In genomic region chr6:142706688-142707087, GRCm38 (mm10) we compare ENCODE assay signal across 15 mouse cellular contexts. TPM values are rescaled to one million over a fixed set of nuclear protein-coding genes. Genes with fewer than 3 reads are reported as not detected.
DNase-seq lines count a peak whose midpoint lies in the region; ATAC-seq and TF ChIP-seq lines count a peak whose summit lies in the region.
"Had no signal": no experiment of that assay in that cellular context is flagged by ENCODE, and none has a peak within 500 bp of the region (broad histone marks: within the 10 kb centered on the region; RNA-seq: fewer than 3 reads in every experiment).

No protein-coding gene starts in this region.

- no peak overlapping the region for H3K27ac ChIP-seq in intestine, postnatal 0 days (ENCODE audit: low read depth, low read length)
- H3K27ac ChIP-seq in intestine, embryonic 16.5 days (ENCODE audit: low read length): no peak overlapping the region
- H3K27ac ChIP-seq in testis, adult 2 months (ENCODE audit: control insufficient read depth, insufficient read depth, low read depth, low read length): no peak overlapping the region
- H3K27ac ChIP-seq: embryonic facial prominence, embryonic 10.5 days; heart, embryonic 15.5 days; liver, embryonic 13.5 days had no signal

- peak; percentile 37 for TF ChIP-seq CTCF in intestine, postnatal 0 days (IDR thresholded peaks at IDR 0.05; ENCODE audit: low read depth)
- TF ChIP-seq CTCF in testis, adult 2 months (IDR thresholded peaks at IDR 0.05; ENCODE audit: control insufficient read depth, insufficient read depth, insufficient replicate concordance, low read depth, low read length): peak; percentile 41; the same call in 1 of the 2 replicates

- H3K4me2 ChIP-seq in intestine, postnatal 0 days (replicated peaks; ENCODE audit: low read depth): no peak overlapping the region
- no peak overlapping the region for H3K4me2 ChIP-seq in intestine, embryonic 16.5 days (ENCODE audit: low read depth, low read length)
- H3K4me2 ChIP-seq: heart, embryonic 15.5 days; liver, embryonic 13.5 days; midbrain, embryonic 11.5 days had no signal

- no peaks in the 10 kb centered on the region for H3K36me3 ChIP-seq in intestine, postnatal 0 days (ENCODE audit: control insufficient read depth, insufficient read depth)
- no peaks in the 10 kb centered on the region for H3K36me3 ChIP-seq in intestine, embryonic 16.5 days (ENCODE audit: control insufficient read depth, insufficient read depth, low read length)
- H3K36me3 ChIP-seq in testis, adult 2 months (ENCODE audit: control insufficient read depth, insufficient read depth, low read length): no peaks in the 10 kb centered on the region
- H3K36me3 ChIP-seq: embryonic facial prominence, embryonic 10.5 days; heart, embryonic 15.5 days; liver, embryonic 13.5 days had no signal

- no peak for TF ChIP-seq POLR2A in testis, adult 2 months (IDR thresholded peaks at IDR 0.05; ENCODE audit: control insufficient read depth, low read depth, low read length)

- no peak overlapping the region for H3K9ac ChIP-seq in intestine, postnatal 0 days (ENCODE audit: low read depth, low read length)
- H3K9ac ChIP-seq in intestine, embryonic 16.5 days (ENCODE audit: low read depth, low read length): no peak overlapping the region
- H3K9ac ChIP-seq: heart, embryonic 15.5 days; liver, embryonic 13.5 days had no signal

- H3K9me3 ChIP-seq in intestine, postnatal 0 days (ENCODE audit: control insufficient read depth): no peaks in the 10 kb centered on the region
- no peaks in the 10 kb centered on the region for H3K9me3 ChIP-seq in intestine, embryonic 16.5 days (ENCODE audit: control insufficient read depth, low read length)
- H3K9me3 ChIP-seq: heart, embryonic 15.5 days; liver, embryonic 13.5 days had no signal

- no peak for ATAC-seq in intestine, postnatal 0 days
- no peak for ATAC-seq in intestine, embryonic 16.5 days
- ATAC-seq in megakaryocyte progenitor cell, adult 5-6 weeks (replicated peaks; ENCODE audit: poor library complexity): peak; percentile 57; the same call in 1 of the 2 replicates
- ATAC-seq: activated CD4-positive, CD25-positive, alpha-beta regulatory T cell, adult 4 months had no signal

- no peaks in the 10 kb centered on the region for H3K4me1 ChIP-seq in intestine, postnatal 0 days (replicated peaks; ENCODE audit: control insufficient read depth, insufficient read depth, low read length)
- H3K4me1 ChIP-seq in intestine, embryonic 16.5 days (ENCODE audit: control insufficient read depth, insufficient read depth, low read length): peaks cover 8% of the 10 kb centered on the region
- H3K4me1 ChIP-seq in testis, adult 2 months (ENCODE audit: control insufficient read depth, insufficient read depth, low read length): peaks cover 7% of the 10 kb centered on the region

- no peak for DNase-seq in testis, postnatal 14 days (ENCODE audit: low spot score)
- DNase-seq in right cerebral cortex, postnatal 4 days: no peak
- no peak for DNase-seq in heart, adult 11 months
- DNase-seq in gastrocnemius, postnatal 25 days: no peak
- DNase-seq: cerebellum, adult 9-11 months; kidney, postnatal 4 days; liver, embryonic 13.5 days had no signal

- no peak overlapping the region for H3K4me3 ChIP-seq in intestine, postnatal 0 days (ENCODE audit: low read depth, low read length)
- no peak overlapping the region for H3K4me3 ChIP-seq in intestine, embryonic 16.5 days (ENCODE audit: low read length)
- H3K4me3 ChIP-seq in testis, adult 2 months (ENCODE audit: control insufficient read depth, low read depth, low read length): no peak overlapping the region
- H3K4me3 ChIP-seq: embryonic facial prominence, embryonic 10.5 days; heart, embryonic 15.5 days; liver, embryonic 13.5 days had no signal

- 81% methylated on average over 3 of the region's 3 CpGs for WGBS in intestine, postnatal 0 days
- 79% methylated on average over 3 of the region's 3 CpGs for WGBS in intestine, embryonic 16.5 days

- H3K27me3 ChIP-seq in intestine, postnatal 0 days (replicated peaks; ENCODE audit: control insufficient read depth, insufficient read depth, low read length): peaks cover 7% of the 10 kb centered on the region; the same call in 1 of the 2 replicates
- no peaks in the 10 kb centered on the region for H3K27me3 ChIP-seq in intestine, embryonic 16.5 days (replicated peaks; ENCODE audit: control insufficient read depth, insufficient read depth, low read length)
- H3K27me3 ChIP-seq in testis, adult 2 months (ENCODE audit: control insufficient read depth, insufficient read depth, low read length): no peaks in the 10 kb centered on the region
- H3K27me3 ChIP-seq: heart, embryonic 15.5 days had no signal

RNA-seq across cellular contexts. Expression of gene Abcc9, which starts 4.6 kb away (rescaled TPM):
- 5.0 and 5.1 TPM in 2 replicates for polyA plus RNA-seq in intestine, postnatal 0 days (2015; fragmentation: Nextera tagmentation; extraction: Ambion mirVana)
- 7.6 and 7.8 TPM in 2 replicates for polyA plus RNA-seq in intestine, embryonic 16.5 days (2015; fragmentation: Nextera tagmentation; extraction: Ambion mirVana)
- 0.78 and 0.84 TPM in 2 replicates for polyA plus RNA-seq in testis, adult 2 months (2012; rRNA removed)
- not detected in 2 replicates for total RNA-seq in megakaryocyte progenitor cell, adult 5-6 weeks (2015)
- total RNA-seq in megakaryocyte progenitor cell, adult 5-6 weeks (2017): not detected in 2 replicates
- 100 to 1,000 TPM; 110 to 129 TPM for total RNA-seq in gastrocnemius, postnatal 25 days (2021)
- polyA plus RNA-seq: activated CD4-positive, CD25-positive, alpha-beta regulatory T cell, adult 4 months had no signal

RNA-seq across cellular contexts. Expression of gene Cmas, which starts 49.8 kb away (rescaled TPM):
- polyA plus RNA-seq in intestine, postnatal 0 days (2015; fragmentation: Nextera tagmentation; extraction: Ambion mirVana): 130 and 131 TPM in 2 replicates
- 145 and 153 TPM in 2 replicates for polyA plus RNA-seq in intestine, embryonic 16.5 days (2015; fragmentation: Nextera tagmentation; extraction: Ambion mirVana)
- polyA plus RNA-seq in testis, adult 2 months (2012; rRNA removed): 12.8 and 14.8 TPM in 2 replicates
- 61.3 and 67.0 TPM in 2 replicates for total RNA-seq in megakaryocyte progenitor cell, adult 5-6 weeks (2015)
- 58.1 and 66.2 TPM in 2 replicates for total RNA-seq in megakaryocyte progenitor cell, adult 5-6 weeks (2017)
- 10 to 100 TPM; 25.8 to 29.9 TPM for total RNA-seq in gastrocnemius, postnatal 25 days (2021)
